Mouse (Mus musculus) embryonic facial prominence, embryonic 12.5 days (tissue): ENCODE data around the gene Olfr136. TPM values are rescaled to one million over a fixed set of nuclear protein-coding genes. Genes with fewer than 3 reads are reported as not detected.

Experiments used
- ATAC-seq: fragments of 200-750 bp; cut with Nextera tagmentation; 2 replicates; pipeline ENCODE4 v1.8.0; 2017; ENCODE audit not compliant: insufficient number of reproducible peaks, insufficient read depth, low FRiP score, low TSS enrichment
- H3K27ac ChIP-seq: fragments of 300-500 bp; sonication (generic); 2 replicates; pipeline ENCODE4 v1.5.1; 2016; ENCODE audit warnings: mild to moderate bottlenecking
- H3K27me3 ChIP-seq: fragments of 300-500 bp; sonication (generic); 2 replicates; pipeline ENCODE4 v1.6.1; 2016; ENCODE audit warnings: mild to moderate bottlenecking, moderate library complexity
- H3K36me3 ChIP-seq: fragments of 300-500 bp; sonication (generic); 2 replicates; pipeline ENCODE4 v1.6.1; 2016; ENCODE audit warnings: mild to moderate bottlenecking
- H3K4me1 ChIP-seq: fragments of 300-500 bp; sonication (generic); 2 replicates; pipeline ENCODE4 v1.6.1; 2016
- H3K4me2 ChIP-seq: fragments of 300-500 bp; sonication (generic); replicated peaks from 2 replicates; pipeline ENCODE4 v1.6.1; 2016; ENCODE audit warnings: mild to moderate bottlenecking, moderate library complexity
- H3K4me3 ChIP-seq: fragments of 300-500 bp; sonication (generic); 2 replicates; pipeline ENCODE4 v1.5.1; 2016; ENCODE audit warnings: mild to moderate bottlenecking
- H3K9ac ChIP-seq: fragments of 300-500 bp; sonication (generic); 2 replicates; pipeline ENCODE4 v1.6.1; 2016; ENCODE audit warnings: mild to moderate bottlenecking, moderate library complexity
- H3K9me3 ChIP-seq: fragments of 300-500 bp; sonication (generic); 2 replicates; pipeline ENCODE4 v1.6.1; 2016; ENCODE audit warnings: mild to moderate bottlenecking, moderate library complexity
- polyA plus RNA-seq: library from polyadenylated mRNA; unstranded; fragments of >200 nt; fragmentation: Nextera tagmentation; extraction: Ambion mirVana; gene quantifications from 2 replicates; pipeline ENCODE4 v1.2.1, GENCODE M21; 2016

Gene Olfr136
- not detected in 2 replicates for polyA plus RNA-seq

- no peak for ATAC-seq
- no peak within 1 kb of the TSS for H3K4me2 ChIP-seq
- no peaks in the 10 kb centered on the region for H3K9me3 ChIP-seq
- no peaks in the 10 kb centered on the region for H3K27me3 ChIP-seq
- H3K9ac ChIP-seq: no peak within 1 kb of the TSS
- no peak within 1 kb of the TSS for H3K4me3 ChIP-seq
- no peaks in the 10 kb centered on the region for H3K36me3 ChIP-seq
- H3K27ac ChIP-seq: no peak within 1 kb of the TSS
- no peaks in the 10 kb centered on the region for H3K4me1 ChIP-seq
Measured at GRCm38 (mm10) chr17:38329531-38329930, at the start of gene Olfr136. Gene Olfr136 (plus strand): TSS chr17:38329831.

GRCm38 (mm10) chr17:38307470-38307869 is 22.2 kb upstream of the Olfr136 start, which contains the start of gene Olfr137:
Gene Olfr137 (minus strand): TSS chr17:38307570.
- no peak within 1 kb of the TSS for H3K4me2 ChIP-seq

More at GRCm38 (mm10) chr17:38307470-38307869, 22.2 kb upstream of the Olfr136 start, which contains the start of gene Olfr137:
- Histone ChIP-seq H3K27me3 (no peaks in the 10 kb centered on the region), H3K27ac (no peak within 1 kb of the TSS), H3K9ac (no peak within 1 kb of the TSS), H3K36me3 (no peaks in the 10 kb centered on the region), H3K4me1 (no peaks in the 10 kb centered on the region), H3K9me3 (peaks cover 5% of the 10 kb centered on the region; the same call in 1 of the 2 replicates), H3K4me3 (no peak within 1 kb of the TSS)
- ATAC-seq: no peak

Other genes starting within 250 kb of the Olfr136 start
- not detected in 2 replicates for gene Olfr131, start 241.1 kb upstream of the Olfr136 start, polyA plus RNA-seq
- not detected in 2 replicates for gene Olfr132, start 195.3 kb upstream of the Olfr136 start, polyA plus RNA-seq
- gene Olfr133, start 184.6 kb upstream of the Olfr136 start, polyA plus RNA-seq: not detected in 2 replicates
- not detected in 2 replicates for gene Olfr134, start 158.4 kb upstream of the Olfr136 start, polyA plus RNA-seq
- not detected in 2 replicates for gene Olfr135, start 125.5 kb upstream of the Olfr136 start, polyA plus RNA-seq
- gene Olfr138, start 68.8 kb upstream of the Olfr136 start, polyA plus RNA-seq: not detected in 2 replicates
- gene Olfr137, start 22.3 kb upstream of the Olfr136 start, polyA plus RNA-seq: not detected in 2 replicates
- gene Esp36, start 90.4 kb downstream of the Olfr136 start, polyA plus RNA-seq: not detected in 2 replicates
- not detected in 2 replicates for gene Esp34, start 224.4 kb downstream of the Olfr136 start, polyA plus RNA-seq